Mouse (Mus musculus): ENCODE data around the gene Etnk1. TPM values are rescaled to one million over a fixed set of nuclear protein-coding genes. Genes with fewer than 3 reads are reported as not detected.

Etnk1 gene
- polyA plus RNA-seq, 1 experiment from 2014 or later, result 16.1 TPM

GRCm38 (mm10) chr6:143197053-143197452, 30.0 kb downstream of the Etnk1 start:
- no peak for ATAC-seq (ENCODE audit: insufficient number of reproducible peaks, low FRiP score, low TSS enrichment, low read depth)
- no peak overlapping the region for H3K4me2 ChIP-seq
- no peak overlapping the region for H3K9ac ChIP-seq
- H3K27me3 ChIP-seq, result no peaks in the 10 kb centered on the region
- no peaks in the 10 kb centered on the region for H3K9me3 ChIP-seq
- no peak overlapping the region for H3K27ac ChIP-seq
- 91% methylated on average over 13 of the region's 13 CpGs for WGBS
- no peak overlapping the region for H3K4me3 ChIP-seq
- peaks cover 5% of the 10 kb centered on the region; the same call in 1 of the 2 replicates for H3K4me1 ChIP-seq
- peaks cover 54% of the 10 kb centered on the region for H3K36me3 ChIP-seq

DNA sequence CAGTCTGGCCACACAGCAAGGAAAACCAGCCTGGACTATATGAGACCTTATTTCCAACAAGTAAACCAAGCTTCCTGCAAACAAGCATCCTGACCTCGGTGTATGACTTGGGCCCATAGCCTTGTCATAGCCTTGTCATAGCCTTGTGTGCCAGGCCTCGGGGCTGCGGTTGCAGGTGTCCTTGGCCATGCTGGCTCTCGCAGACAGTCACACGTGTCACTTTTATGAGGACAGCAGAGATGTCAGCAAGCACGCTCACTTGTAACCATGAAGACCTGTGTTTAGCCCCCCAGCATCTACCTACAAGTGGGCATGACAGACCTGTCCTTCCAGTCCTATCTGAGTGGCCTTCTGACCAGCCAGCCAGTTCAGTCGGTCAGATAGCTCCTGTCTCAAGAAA, 31.4 kb downstream of the Etnk1 start:
- Histone ChIP-seq H3K27ac (no peak overlapping the region), H3K27me3 (no peaks in the 10 kb centered on the region), H3K36me3 (peaks cover 59% of the 10 kb centered on the region), H3K4me2 (no peak overlapping the region), H3K4me1 (no peaks in the 10 kb centered on the region), H3K4me3 (no peak overlapping the region), H3K9me3 (no peaks in the 10 kb centered on the region), H3K9ac (no peak overlapping the region)
- no peak for ATAC-seq (ENCODE audit: insufficient number of reproducible peaks, low FRiP score, low TSS enrichment, low read depth)
- WGBS, result 91% methylated on average over 7 of the region's 7 CpGs

- no peaks in the 10 kb centered on the region for H3K27me3 ChIP-seq
- peaks cover 59% of the 10 kb centered on the region for H3K36me3 ChIP-seq
- no peak overlapping the region for H3K4me3 ChIP-seq
- H3K9ac ChIP-seq, result no peak overlapping the region
- H3K9me3 ChIP-seq, result no peaks in the 10 kb centered on the region
- 81% methylated on average over 15 of the region's 15 CpGs for WGBS
- no peaks in the 10 kb centered on the region for H3K4me1 ChIP-seq
- H3K4me2 ChIP-seq, result no peak overlapping the region
- no peak overlapping the region for H3K27ac ChIP-seq
- ATAC-seq (ENCODE audit: insufficient number of reproducible peaks, low FRiP score, low TSS enrichment, low read depth), result no peak
Measured at GRCm38 (mm10) chr6:143203097-143203496, 36.1 kb downstream of the Etnk1 start.

GRCm38 (mm10) chr6:143208880-143209279, 41.9 kb downstream of the Etnk1 start:
- Histone ChIP-seq H3K4me1 (no peaks in the 10 kb centered on the region), H3K9me3 (no peaks in the 10 kb centered on the region), H3K9ac (no peak overlapping the region), H3K4me2 (no peak overlapping the region), H3K27me3 (no peaks in the 10 kb centered on the region), H3K36me3 (peaks cover 34% of the 10 kb centered on the region), H3K27ac (no peak overlapping the region), H3K4me3 (no peak overlapping the region)
- no peak for ATAC-seq (ENCODE audit: insufficient number of reproducible peaks, low FRiP score, low TSS enrichment, low read depth)
- WGBS, result 94% methylated on average over 3 of the region's 3 CpGs

DNA sequence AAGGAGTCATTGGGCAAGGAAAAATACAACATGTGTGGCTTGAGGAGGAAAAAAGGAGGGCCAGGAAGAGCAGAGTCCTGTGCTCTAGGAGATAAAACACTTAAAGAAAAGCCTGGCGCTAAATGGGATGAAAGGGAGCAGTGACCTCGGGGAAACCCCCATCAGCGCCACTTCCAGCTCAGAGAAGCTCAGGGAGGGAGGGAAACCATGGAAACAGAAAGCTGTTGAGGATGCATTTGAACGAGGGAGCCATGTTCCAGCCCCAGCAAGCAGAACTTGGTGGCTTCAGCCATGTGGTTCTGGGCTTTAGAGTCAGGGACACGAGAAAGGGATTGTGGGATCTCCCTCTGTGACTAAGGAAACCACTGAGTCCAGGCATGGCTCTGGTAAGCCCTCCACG, 45.7 kb downstream of the Etnk1 start:
- Histone ChIP-seq H3K4me1 (no peaks in the 10 kb centered on the region), H3K4me2 (no peak overlapping the region), H3K36me3 (peaks cover 16% of the 10 kb centered on the region), H3K9me3 (peaks cover 3% of the 10 kb centered on the region; the same call in 1 of the 2 replicates), H3K27me3 (no peaks in the 10 kb centered on the region), H3K9ac (no peak overlapping the region), H3K27ac (no peak overlapping the region), H3K4me3 (no peak overlapping the region)
- WGBS, result 85% methylated on average over 6 of the region's 6 CpGs
- no peak for ATAC-seq (ENCODE audit: insufficient number of reproducible peaks, low FRiP score, low TSS enrichment, low read depth)

DNA sequence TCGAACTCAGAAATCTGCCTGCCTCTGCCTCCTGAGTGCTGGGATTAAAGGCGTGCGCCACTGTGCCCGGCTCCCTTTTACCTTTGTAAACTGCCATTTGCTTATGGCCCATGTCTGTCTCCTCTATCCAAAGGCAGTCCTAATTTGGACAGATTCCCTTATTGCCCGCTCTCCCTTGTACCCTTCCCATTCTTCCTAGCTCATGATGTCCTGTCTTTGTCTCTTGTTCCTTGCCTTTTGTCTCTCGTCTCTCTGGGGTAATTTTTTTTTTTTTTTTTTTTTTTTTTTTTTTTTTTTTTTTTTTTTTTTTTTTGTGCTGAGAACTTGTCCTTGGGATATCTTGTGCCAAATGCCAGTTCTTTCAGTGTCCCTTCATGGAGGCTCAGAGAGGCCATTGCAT, 46.4 kb downstream of the Etnk1 start:
- WGBS, result 94% methylated on average over 6 of the region's 6 CpGs
- no peak overlapping the region for H3K4me2 ChIP-seq
- H3K27ac ChIP-seq, result no peak overlapping the region
- H3K9me3 ChIP-seq, result peaks cover 3% of the 10 kb centered on the region; the same call in 1 of the 2 replicates
- no peak overlapping the region for H3K9ac ChIP-seq
- no peak overlapping the region for H3K4me3 ChIP-seq
- H3K27me3 ChIP-seq, result no peaks in the 10 kb centered on the region
- no peak for ATAC-seq (ENCODE audit: insufficient number of reproducible peaks, low FRiP score, low TSS enrichment, low read depth)
- H3K4me1 ChIP-seq, result no peaks in the 10 kb centered on the region
- H3K36me3 ChIP-seq, result peaks cover 12% of the 10 kb centered on the region

DNA sequence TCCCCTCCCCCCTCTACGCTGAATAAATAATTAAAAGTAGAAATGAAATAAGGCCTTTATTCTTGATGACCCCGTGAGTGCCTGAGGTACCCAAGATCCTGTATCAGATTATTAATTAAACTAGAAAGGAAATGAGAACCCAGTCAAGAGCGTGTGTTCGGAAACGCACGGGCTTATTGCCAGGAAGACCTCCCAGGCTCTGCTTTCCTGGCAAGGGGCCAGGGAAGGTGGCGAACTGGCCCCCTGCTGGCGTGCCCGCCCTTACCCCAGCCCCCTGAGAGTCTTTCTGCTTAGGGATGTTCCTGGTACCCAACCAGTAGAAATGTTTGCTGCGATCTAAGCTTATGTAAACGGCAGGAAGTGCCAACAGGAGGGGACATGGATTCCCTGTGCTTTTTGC, 49.2 kb downstream of the Etnk1 start:
- Histone ChIP-seq H3K4me1 (0 out of 2 replicates have a peak, but pooled peaks cover under 1% of the 10 kb centered on the region), H3K36me3 (0 out of 2 replicates have a peak, but pooled peaks cover 4% of the 10 kb centered on the region), H3K27ac (no peak overlapping the region), H3K9me3 (peaks cover 3% of the 10 kb centered on the region; the same call in 1 of the 2 replicates), H3K4me2 (no peak overlapping the region), H3K4me3 (no peak overlapping the region), H3K27me3 (no peaks in the 10 kb centered on the region), H3K9ac (no peak overlapping the region)
- no peak for ATAC-seq (ENCODE audit: insufficient number of reproducible peaks, low FRiP score, low TSS enrichment, low read depth)
- WGBS, result 54% methylated on average over 11 of the region's 11 CpGs

DNA sequence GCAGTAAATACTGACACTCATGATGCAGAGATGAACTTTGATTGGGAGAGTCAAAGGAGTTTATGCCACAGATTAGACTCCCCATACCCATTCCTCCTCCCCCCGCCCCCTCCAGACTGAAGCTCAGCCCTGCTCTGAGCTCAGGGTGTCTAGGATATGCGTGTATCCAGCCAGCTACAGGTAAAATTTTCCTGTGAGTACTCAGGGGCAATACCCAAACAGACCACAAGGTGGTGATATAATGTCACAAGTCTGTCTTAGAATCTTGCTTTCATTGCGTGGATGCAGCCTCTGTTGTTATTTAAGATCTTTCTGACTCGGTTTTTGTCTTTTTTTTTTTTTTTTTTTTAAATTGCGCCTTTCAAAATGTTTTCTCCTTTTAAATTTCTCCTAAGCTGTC, 52.3 kb downstream of the Etnk1 start:
- H3K36me3 ChIP-seq, result 0 out of 2 replicates have a peak, but pooled peaks cover 4% of the 10 kb centered on the region
- WGBS, result 4% methylated on average over 5 of the region's 5 CpGs
- H3K27ac ChIP-seq, result no peak overlapping the region
- H3K9me3 ChIP-seq, result peaks cover 3% of the 10 kb centered on the region; the same call in 1 of the 2 replicates
- no peak overlapping the region for H3K4me3 ChIP-seq
- H3K9ac ChIP-seq, result no peak overlapping the region
- H3K4me2 ChIP-seq, result no peak overlapping the region
- no peaks in the 10 kb centered on the region for H3K27me3 ChIP-seq
- no peak for ATAC-seq (ENCODE audit: insufficient number of reproducible peaks, low FRiP score, low TSS enrichment, low read depth)
- H3K4me1 ChIP-seq, result 0 out of 2 replicates have a peak, but pooled peaks cover 4% of the 10 kb centered on the region

GRCm38 (mm10) chr6:143221245-143221644, 54.2 kb downstream of the Etnk1 start:
- Histone ChIP-seq H3K4me3 (no peak overlapping the region), H3K4me1 (0 out of 2 replicates have a peak, but pooled peaks cover 4% of the 10 kb centered on the region), H3K9me3 (no peaks in the 10 kb centered on the region), H3K27me3 (no peaks in the 10 kb centered on the region), H3K9ac (no peak overlapping the region), H3K4me2 (no peak overlapping the region), H3K36me3 (no peaks in the 10 kb centered on the region), H3K27ac (no peak overlapping the region)
- WGBS, result 86% methylated on average over 8 of the region's 8 CpGs
- no peak for ATAC-seq (ENCODE audit: insufficient number of reproducible peaks, low FRiP score, low TSS enrichment, low read depth)

DNA sequence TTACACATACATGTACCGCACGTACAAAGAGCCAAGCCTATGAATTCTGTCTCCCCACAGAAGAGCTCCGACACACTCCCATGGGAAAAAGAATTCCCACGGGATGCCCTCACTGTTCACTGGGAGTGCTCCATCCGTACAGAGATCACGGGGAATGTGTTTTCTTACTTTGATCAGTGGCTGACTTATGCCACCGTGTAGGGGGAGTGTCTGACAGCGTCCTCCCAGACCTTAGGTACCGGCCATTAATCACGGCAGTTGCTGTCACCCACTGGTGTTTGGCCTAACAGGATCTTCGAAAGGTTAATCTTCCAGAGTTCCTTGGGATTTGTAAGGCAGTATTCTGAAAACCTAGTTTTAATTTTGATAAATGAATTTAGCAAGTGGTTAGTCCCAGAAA, 57.0 kb downstream of the Etnk1 start:
- ATAC-seq (ENCODE audit: insufficient number of reproducible peaks, low FRiP score, low TSS enrichment, low read depth), result no peak
- Histone ChIP-seq H3K27ac (no peak overlapping the region), H3K9ac (no peak overlapping the region), H3K4me2 (no peak overlapping the region), H3K36me3 (no peaks in the 10 kb centered on the region), H3K27me3 (no peaks in the 10 kb centered on the region), H3K4me1 (0 out of 2 replicates have a peak, but pooled peaks cover 4% of the 10 kb centered on the region), H3K4me3 (no peak overlapping the region), H3K9me3 (no peaks in the 10 kb centered on the region)
- WGBS, result 53% methylated on average over 11 of the region's 11 CpGs

GRCm38 (mm10) chr6:143224885-143225284, 57.9 kb downstream of the Etnk1 start:
- no peaks in the 10 kb centered on the region for H3K27me3 ChIP-seq
- WGBS, result 69% methylated on average over 6 of the region's 6 CpGs
- H3K27ac ChIP-seq, result no peak overlapping the region
- no peak for ATAC-seq (ENCODE audit: insufficient number of reproducible peaks, low FRiP score, low TSS enrichment, low read depth)
- no peaks in the 10 kb centered on the region for H3K36me3 ChIP-seq
- H3K9me3 ChIP-seq, result no peaks in the 10 kb centered on the region
- no peak overlapping the region for H3K4me2 ChIP-seq
- 0 out of 2 replicates have a peak, but pooled peaks cover 4% of the 10 kb centered on the region for H3K4me1 ChIP-seq
- H3K9ac ChIP-seq, result no peak overlapping the region
- H3K4me3 ChIP-seq, result no peak overlapping the region

DNA sequence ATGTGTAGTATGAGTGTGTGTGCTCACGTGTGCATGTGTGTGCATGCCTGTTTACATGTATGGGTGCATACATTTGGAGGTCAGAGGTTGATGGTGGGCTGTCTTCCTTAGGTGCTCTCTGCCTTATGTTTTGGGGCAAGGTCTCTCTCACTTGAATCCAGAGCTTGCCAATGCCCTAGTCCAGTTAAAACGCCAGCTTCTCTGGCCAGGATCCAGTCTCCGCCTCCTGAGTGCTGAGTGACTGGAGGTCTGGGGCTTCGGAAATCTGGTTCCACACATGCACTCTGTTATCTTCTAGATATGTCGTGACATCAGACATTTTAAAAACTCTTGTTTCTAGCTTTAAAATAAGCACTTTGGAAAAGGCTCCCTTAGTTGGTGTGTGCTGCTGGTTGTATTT, 61.7 kb downstream of the Etnk1 start:
- Histone ChIP-seq H3K36me3 (no peaks in the 10 kb centered on the region), H3K9me3 (no peaks in the 10 kb centered on the region), H3K27me3 (no peaks in the 10 kb centered on the region), H3K27ac (no peak overlapping the region), H3K4me2 (no peak overlapping the region), H3K4me3 (no peak overlapping the region), H3K9ac (no peak overlapping the region), H3K4me1 (no peaks in the 10 kb centered on the region)
- WGBS, result 75% methylated on average over 5 of the region's 5 CpGs
- no peak for ATAC-seq (ENCODE audit: insufficient number of reproducible peaks, low FRiP score, low TSS enrichment, low read depth)

GRCm38 (mm10) chr6:143229906-143230305, 62.9 kb downstream of the Etnk1 start:
- Histone ChIP-seq H3K9ac (no peak overlapping the region), H3K4me1 (no peaks in the 10 kb centered on the region), H3K27me3 (no peaks in the 10 kb centered on the region), H3K4me3 (no peak overlapping the region), H3K9me3 (no peaks in the 10 kb centered on the region), H3K27ac (no peak overlapping the region), H3K4me2 (no peak overlapping the region), H3K36me3 (no peaks in the 10 kb centered on the region)
- no peak for ATAC-seq (ENCODE audit: insufficient number of reproducible peaks, low FRiP score, low TSS enrichment, low read depth)
- 76% methylated on average over 8 of the region's 8 CpGs for WGBS

Data from limb, embryonic 15.5 days (tissue).